8 mouse cellular contexts compared by ENCODE assay signal in the genomic region with DNA sequence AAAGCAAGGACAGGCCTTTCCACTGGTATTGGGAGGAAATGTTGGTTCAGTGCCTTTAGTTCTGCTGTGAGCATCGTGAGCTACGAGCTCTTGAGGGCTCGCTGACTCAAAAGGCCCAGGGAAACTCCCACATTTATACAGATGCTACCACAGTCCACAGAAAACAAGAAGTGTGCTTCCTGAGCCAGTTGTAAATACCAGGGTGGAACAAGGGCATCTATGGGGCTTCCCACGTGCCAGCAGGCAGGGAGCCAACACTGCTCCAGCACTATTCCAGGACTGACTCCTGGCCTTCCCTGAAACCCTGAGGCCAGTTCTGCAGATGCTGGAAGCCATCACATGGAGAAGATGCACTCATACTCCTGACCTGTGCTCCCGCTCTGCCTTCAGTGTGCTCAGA.
DNase-seq lines count a peak whose midpoint lies in the region.

No protein-coding gene starts in this region.

- intact Hi-C loops in gastrocnemius, postnatal 36 days (cut with DNase I) = no loop called here
- intact Hi-C loops in left cerebral cortex, postnatal 25 days (cut with DNase I) = no loop called here

- DNase-seq in gastrocnemius, postnatal 10 days = peak; percentile 44
- DNase-seq in gastrocnemius, postnatal 36 days = no peak
- DNase-seq in testis, postnatal 10 days (ENCODE audit: low spot score) = peak; percentile 81
- DNase-seq in testis, postnatal 14 days (ENCODE audit: low spot score) = no peak
- peak; percentile 82 for DNase-seq in heart, postnatal 4 days
- DNase-seq in skeletal muscle tissue, adult 2 months (ENCODE audit: low read depth, low spot score) = peak; percentile 30
- no peak for DNase-seq in left cerebral cortex, postnatal 25 days (ENCODE audit: low spot score in 2 of 2)
- DNase-seq in thymus, postnatal 36 days = no peak

Comparison
In these comparisons a context has a peak if more than half of its experiments do, and no peak if none do; other contexts are left out.
1. DNase-seq: peak in gastrocnemius, postnatal 10 days (single experiment), testis, postnatal 10 days (single experiment), heart, postnatal 4 days (single experiment) and skeletal muscle tissue, adult 2 months (single experiment); none in gastrocnemius, postnatal 36 days (0 of 2), testis, postnatal 14 days (single experiment), left cerebral cortex, postnatal 25 days (0 of 2) and thymus, postnatal 36 days (0 of 2).